Mouse (Mus musculus) embryonic stem cell, embryonic (primary cell): ENCODE data around the gene Csnk1g2.

Source experiments
- CTCF ChIA-PET, 4 experiments: fragments of 300-600 bp in 2 of 4; fragments of 350-600 bp in 2 of 4; sonication (Branson Sonifier 250); formaldehyde crosslinking; loops; one replicate each; lab custom pipeline; 2022; ENCODE audit warnings: inconsistent platforms in 2 of 4; lab: Charles Lee
- POLR2A ChIA-PET, 4 experiments: fragments of 300-600 bp in 2 of 4; fragments of 350-600 bp in 2 of 4; sonication (Branson Sonifier 250); formaldehyde crosslinking; loops; one replicate each; lab custom pipeline; 2022; ENCODE audit warnings: antibody characterized with exemption in 4 of 4, inconsistent platforms in 1 of 4; lab: Charles Lee

Gene Csnk1g2

GRCm38 (mm10) chr10:80586407-80587304 is 36.0 kb upstream of the Csnk1g2 start:
- ChIA-PET POLR2A (interaction anchor here (0.6 to 9.8 kb wide), 31 partner anchors 8 to 1071 kb away, joined by 3 to 214 read pairs (median 4); partner anchors contain the start of genes Csnk1g2 (in 3 of the 4), Klf16 (in 2 of the 4), Mknk2 (in 2 of the 4) and Adat3 (in 1 of the 4)), CTCF (interaction anchor here (0.6 to 1.6 kb wide), 8 partner anchors 8 to 213 kb away, joined by 3 to 7 read pairs (median 4); no protein-coding TSS in a partner anchor)

GRCm38 (mm10) chr10:80587305-80587657 is 35.4 kb upstream of the Csnk1g2 start:
- ChIA-PET CTCF (interaction anchor here in 3 of 4 experiments (0.6 to 1.6 kb wide), 5 partner anchors 9 to 213 kb away, joined by 3 to 5 read pairs (median 3); no protein-coding TSS in a partner anchor), POLR2A (interaction anchor here (0.6 to 9.8 kb wide), 24 partner anchors 8 to 1071 kb away, joined by 3 to 214 read pairs (median 4); partner anchors contain the start of genes Csnk1g2 (in 3 of the 4), Klf16 (in 2 of the 4), Mknk2 (in 2 of the 4) and Adat3 (in 1 of the 4))

GRCm38 (mm10) chr10:80589127-80589878 is 33.3 kb upstream of the Csnk1g2 start:
- CTCF ChIA-PET: interaction anchor here (0.5 to 2.5 kb wide), 20 partner anchors 10 to 1835 kb away, joined by 3 to 49 read pairs (median 5); partner anchors contain the start of genes Atp8b3 (in 1 of the 4), Csnk1g2 (in 1 of the 4), Klf16 (in 1 of the 4) and Rexo1 (in 1 of the 4)
- POLR2A ChIA-PET: interaction anchor here (0.6 to 9.8 kb wide), 60 partner anchors 9 to 919 kb away, joined by 3 to 214 read pairs (median 6); partner anchors contain the start of genes Rexo1 (in 3 of the 4), Adat3 (in 2 of the 4), Csnk1g2 (in 2 of the 4) and Scamp4 (in 2 of the 4)

- ChIA-PET CTCF (interaction anchor here (0.5 to 2.5 kb wide), 45 partner anchors 11 to 1836 kb away, joined by 3 to 49 read pairs (median 3); partner anchors contain the start of genes Atp8b3 (in 2 of the 4), Csnk1g2 (in 1 of the 4), Klf16 (in 1 of the 4) and Mum1 (in 1 of the 4)), POLR2A (interaction anchor here (0.5 to 9.8 kb wide), 90 partner anchors 9 to 1577 kb away, joined by 3 to 214 read pairs (median 5); partner anchors contain the start of genes Csnk1g2 (in 3 of the 4), Rexo1 (in 3 of the 4), Adat3 (in 2 of the 4) and Atp8b3 (in 2 of the 4))
Observed at GRCm38 (mm10) chr10:80589879-80590854, 32.5 kb upstream of the Csnk1g2 start, which contains the start of gene Abhd17a. TSS of gene Abhd17a (minus strand) at chr10:80590341.

- POLR2A ChIA-PET: interaction anchor here in 2 of 4 experiments (0.7 to 10.9 kb wide), 20 partner anchors 8 to 267 kb away, joined by 3 to 128 read pairs (median 10); partner anchors contain the start of genes Csnk1g2 (in 2 of the 2), Gm49322 (in 2 of the 2), Mknk2 (in 1 of the 2) and Pcsk4 (in 1 of the 2)
- CTCF ChIA-PET: interaction anchor here in 2 of 4 experiments (0.7 to 1.1 kb wide), 3 partner anchors 13 to 39 kb away, joined by 3 to 4 read pairs (median 4); no protein-coding TSS in a partner anchor
Observed at GRCm38 (mm10) chr10:80596318-80596717, 26.3 kb upstream of the Csnk1g2 start.

GRCm38 (mm10) chr10:80602698-80603325 is 19.8 kb upstream of the Csnk1g2 start, which contains the start of the genes Scamp4 and Adat3:
TSS of gene Scamp4 (plus strand) at chr10:80602872.
TSS of gene Adat3 (plus strand) at chr10:80602880.
- CTCF ChIA-PET: interaction anchor here in 3 of 4 experiments (0.6 to 1.9 kb wide), 9 partner anchors 8 to 36 kb away, joined by 3 to 12 read pairs (median 6); partner anchors contain the start of genes Abhd17a (in 1 of the 3), Csnk1g2 (in 1 of the 3) and Klf16 (in 1 of the 3)
- POLR2A ChIA-PET: interaction anchor here (0.6 to 10.9 kb wide), 46 partner anchors 9 to 752 kb away, joined by 3 to 128 read pairs (median 6); partner anchors contain the start of genes Csnk1g2 (in 3 of the 4), Abhd17a (in 2 of the 4), Klf16 (in 2 of the 4) and Gadd45b (in 1 of the 4)

GRCm38 (mm10) chr10:80603364-80603763 is 19.3 kb upstream of the Csnk1g2 start:
- CTCF ChIA-PET: interaction anchor here in 3 of 4 experiments (0.6 to 1.9 kb wide), 10 partner anchors 8 to 35 kb away, joined by 3 to 12 read pairs (median 6); partner anchors contain the start of genes Abhd17a (in 1 of the 3), Csnk1g2 (in 1 of the 3) and Klf16 (in 1 of the 3)

GRCm38 (mm10) chr10:80604001-80604509 is 18.6 kb upstream of the Csnk1g2 start:
- ChIA-PET CTCF (interaction anchor here (0.6 to 1.9 kb wide), 12 partner anchors 7 to 118 kb away, joined by 3 to 12 read pairs (median 6); partner anchors contain the start of genes Abhd17a (in 1 of the 4) and Csnk1g2 (in 1 of the 4)), POLR2A (interaction anchor here (0.5 to 10.9 kb wide), 37 partner anchors 8 to 434 kb away, joined by 3 to 128 read pairs (median 8); partner anchors contain the start of genes Csnk1g2 (in 3 of the 4), Abhd17a (in 2 of the 4), Klf16 (in 2 of the 4) and Atp8b3 (in 1 of the 4))

More at GRCm38 (mm10) chr10:80603364-80603763, 19.3 kb upstream of the Csnk1g2 start:
- POLR2A ChIA-PET: interaction anchor here (0.5 to 10.9 kb wide), 48 partner anchors 8 to 751 kb away, joined by 3 to 128 read pairs (median 5); partner anchors contain the start of genes Csnk1g2 (in 3 of the 4), Abhd17a (in 2 of the 4), Klf16 (in 2 of the 4) and Gadd45b (in 1 of the 4)

GRCm38 (mm10) chr10:80604988-80605387 is 17.6 kb upstream of the Csnk1g2 start:
- CTCF ChIA-PET: interaction anchor here in 2 of 4 experiments (0.7 to 0.8 kb wide), 4 partner anchors 26 to 722 kb away, joined by 3 to 5 read pairs (median 4); no protein-coding TSS in a partner anchor
- POLR2A ChIA-PET: interaction anchor here in 3 of 4 experiments (0.7 to 10.9 kb wide), 19 partner anchors 8 to 325 kb away, joined by 3 to 128 read pairs (median 19); partner anchors contain the start of genes Abhd17a (in 2 of the 3), Csnk1g2 (in 2 of the 3), Klf16 (in 2 of the 3) and Gadd45b (in 1 of the 3)

GRCm38 (mm10) chr10:80605721-80606120 is 16.9 kb upstream of the Csnk1g2 start, which contains the start of gene Gm49322:
TSS of gene Gm49322 (plus strand) at chr10:80606021.
- CTCF ChIA-PET: interaction anchor here in 2 of 4 experiments (0.7 to 1.4 kb wide), 3 partner anchors 27 to 723 kb away, joined by 5 read pairs; no protein-coding TSS in a partner anchor
- POLR2A ChIA-PET: interaction anchor here in 3 of 4 experiments (0.7 to 10.9 kb wide), 21 partner anchors 9 to 97 kb away, joined by 3 to 128 read pairs (median 11); partner anchors contain the start of genes Csnk1g2 (in 2 of the 3), Izumo4 (in 1 of the 3), Mknk2 (in 1 of the 3) and Rexo1 (in 1 of the 3)

GRCm38 (mm10) chr10:80606306-80606705 is 16.3 kb upstream of the Csnk1g2 start:
- ChIA-PET POLR2A (interaction anchor here in 3 of 4 experiments (0.6 to 3.4 kb wide), 29 partner anchors 9 to 145 kb away, joined by 3 to 52 read pairs (median 6); partner anchors contain the start of genes Csnk1g2 (in 3 of the 3), Abhd17a (in 1 of the 3), Izumo4 (in 1 of the 3) and Rexo1 (in 1 of the 3)), CTCF (interaction anchor here in 3 of 4 experiments (0.6 to 1.4 kb wide), 3 partner anchors 28 to 666 kb away, joined by 3 to 5 read pairs (median 3); no protein-coding TSS in a partner anchor)

GRCm38 (mm10) chr10:80606737-80607350 is 15.8 kb upstream of the Csnk1g2 start:
- CTCF ChIA-PET: interaction anchor here in 3 of 4 experiments (0.6 to 1.4 kb wide), 4 partner anchors 28 to 666 kb away, joined by 3 to 5 read pairs (median 3); no protein-coding TSS in a partner anchor
- POLR2A ChIA-PET: interaction anchor here in 3 of 4 experiments (0.6 to 3.4 kb wide), 32 partner anchors 10 to 145 kb away, joined by 3 to 52 read pairs (median 6); partner anchors contain the start of genes Csnk1g2 (in 2 of the 3), Abhd17a (in 1 of the 3), Izumo4 (in 1 of the 3) and Rexo1 (in 1 of the 3)

GRCm38 (mm10) chr10:80608435-80608834 is 14.2 kb upstream of the Csnk1g2 start:
- CTCF ChIA-PET: no interaction called here
- POLR2A ChIA-PET: interaction anchor here in 2 of 4 experiments (1.0 to 3.4 kb wide), 14 partner anchors 10 to 67 kb away, joined by 3 to 52 read pairs (median 10); partner anchors contain the start of genes Abhd17a (in 2 of the 2) and Csnk1g2 (in 2 of the 2)
